Mouse (Mus musculus): ENCODE measurements at regions not wholly inside any gene's neighbourhood (a gene's known extent, or its start where the extent isn't known, plus 50 kb on each side); places are given as distances from the start of the nearest gene placed in this dataset.

GRCm38 (mm10) chr13:5211659-5212058 is 602.7 kb upstream of the Akr1e1 start:
- in situ Hi-C loops (cut with MboI; ENCODE audit: low sequenced_read_pairs): no loop called here

- in situ Hi-C loops (cut with MboI; ENCODE audit: low sequenced_read_pairs): no loop called here
Measured at GRCm38 (mm10) chr13:5229476-5229875, 620.5 kb upstream of the Akr1e1 start.

- in situ Hi-C loops (cut with MboI; ENCODE audit: low sequenced_read_pairs): no loop called here
Measured at GRCm38 (mm10) chr13:5234232-5234631, 625.3 kb upstream of the Akr1e1 start.

GRCm38 (mm10) chr13:5235391-5235790 is 625.9 kb upstream of the Klf6 start:
- in situ Hi-C loops (cut with MboI; ENCODE audit: low sequenced_read_pairs): no loop called here

GRCm38 (mm10) chr13:5240541-5240940 is 620.7 kb upstream of the Klf6 start:
- in situ Hi-C loops (cut with MboI; ENCODE audit: low sequenced_read_pairs): no loop called here

DNA sequence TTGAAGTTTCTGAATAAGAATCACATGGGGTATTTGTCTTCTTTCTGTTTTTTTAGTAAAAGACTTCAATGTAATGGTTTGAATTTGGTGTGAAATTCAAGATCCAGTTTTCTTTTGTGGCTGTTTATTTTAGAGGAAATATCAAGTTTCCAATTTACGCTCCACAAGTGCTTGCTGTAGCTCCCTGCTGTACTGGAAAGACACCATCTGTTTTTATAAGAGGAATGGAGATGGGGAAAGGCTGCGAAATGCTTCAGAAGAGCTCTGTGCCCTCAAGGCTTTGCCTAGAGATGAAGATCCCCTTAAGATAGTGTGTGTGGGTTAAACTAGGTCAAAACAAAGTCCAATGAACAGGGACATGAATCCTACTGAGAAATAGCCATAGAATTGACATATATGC is 618.5 kb upstream of the Klf6 start:
- in situ Hi-C loops (cut with MboI; ENCODE audit: low sequenced_read_pairs): no loop called here

- in situ Hi-C loops (cut with MboI; ENCODE audit: low sequenced_read_pairs): no loop called here
Measured at GRCm38 (mm10) chr13:5248671-5249391, 612.5 kb upstream of the Klf6 start.

DNA sequence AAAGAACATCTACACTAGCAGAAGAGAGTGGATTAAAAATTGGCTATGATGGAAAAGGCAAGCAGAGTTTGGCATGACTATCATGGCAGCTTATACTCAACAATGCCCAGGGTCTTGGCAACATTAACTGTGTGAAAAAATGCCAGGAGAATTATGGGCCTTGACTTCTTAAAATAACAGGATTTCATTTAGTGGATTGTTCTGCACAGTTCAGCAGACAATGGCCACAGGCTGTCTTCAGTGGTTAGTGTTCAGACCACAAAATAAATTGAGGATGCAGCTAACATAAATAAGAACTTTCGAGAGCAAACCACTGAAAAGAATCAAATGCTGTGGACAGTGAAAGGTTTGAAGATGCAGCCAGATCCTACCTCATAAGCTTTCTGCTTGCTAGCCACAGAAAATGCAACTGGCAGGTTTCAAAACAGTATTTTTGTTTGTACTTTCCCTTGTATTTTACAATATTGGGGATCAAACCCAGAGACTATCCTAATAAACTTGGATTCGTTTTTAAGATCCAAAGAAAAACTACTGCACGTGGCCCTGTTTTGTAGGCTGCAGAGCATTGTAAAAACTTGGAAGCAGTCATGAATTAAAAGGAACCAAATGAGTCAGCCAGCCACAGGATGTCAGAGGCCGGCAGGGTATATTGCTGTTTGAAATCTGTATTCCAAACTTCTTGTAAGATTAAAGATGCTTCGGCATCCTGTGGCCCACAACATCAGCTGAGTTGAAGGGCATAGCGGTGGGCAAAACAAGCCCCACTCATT is 603.2 kb upstream of the Klf6 start:
- in situ Hi-C loops (cut with MboI; ENCODE audit: low sequenced_read_pairs): no loop called here

GRCm38 (mm10) chr13:5259760-5260159 is 601.5 kb upstream of the Klf6 start:
- in situ Hi-C loops (cut with MboI; ENCODE audit: low sequenced_read_pairs): no loop called here

GRCm38 (mm10) chr13:5272506-5273192 is 588.6 kb upstream of the Klf6 start:
- in situ Hi-C loops (cut with MboI; ENCODE audit: low sequenced_read_pairs): no loop called here

GRCm38 (mm10) chr13:5276564-5276963 is 584.7 kb upstream of the Klf6 start:
- in situ Hi-C loops (cut with MboI; ENCODE audit: low sequenced_read_pairs): no loop called here

GRCm38 (mm10) chr13:5289753-5290449 is 571.4 kb upstream of the Klf6 start:
- in situ Hi-C loops (cut with MboI; ENCODE audit: low sequenced_read_pairs): no loop called here

GRCm38 (mm10) chr13:5302141-5302540 is 559.1 kb upstream of the Klf6 start:
- in situ Hi-C loops (cut with MboI; ENCODE audit: low sequenced_read_pairs): no loop called here

DNA sequence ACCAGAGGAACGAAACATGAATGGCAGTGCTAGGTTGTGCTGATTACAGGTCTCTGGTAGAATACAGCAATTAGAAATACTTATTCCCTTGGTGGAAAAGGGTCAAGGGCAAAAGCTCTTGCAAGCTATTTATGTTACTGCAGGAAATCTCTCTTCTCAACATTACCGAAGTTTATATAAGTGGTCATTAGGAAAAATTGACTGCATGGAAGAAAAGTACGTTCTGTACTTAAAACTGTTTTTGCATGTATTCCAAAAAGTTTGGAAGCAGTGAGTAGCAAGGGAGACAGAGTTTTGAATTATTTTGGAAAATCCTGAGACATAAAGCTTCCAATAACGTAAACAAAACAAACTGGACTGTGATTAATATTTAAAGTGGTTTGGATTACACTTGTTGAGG is 554.6 kb upstream of the Klf6 start:
- in situ Hi-C loops (cut with MboI; ENCODE audit: low sequenced_read_pairs): no loop called here

DNA sequence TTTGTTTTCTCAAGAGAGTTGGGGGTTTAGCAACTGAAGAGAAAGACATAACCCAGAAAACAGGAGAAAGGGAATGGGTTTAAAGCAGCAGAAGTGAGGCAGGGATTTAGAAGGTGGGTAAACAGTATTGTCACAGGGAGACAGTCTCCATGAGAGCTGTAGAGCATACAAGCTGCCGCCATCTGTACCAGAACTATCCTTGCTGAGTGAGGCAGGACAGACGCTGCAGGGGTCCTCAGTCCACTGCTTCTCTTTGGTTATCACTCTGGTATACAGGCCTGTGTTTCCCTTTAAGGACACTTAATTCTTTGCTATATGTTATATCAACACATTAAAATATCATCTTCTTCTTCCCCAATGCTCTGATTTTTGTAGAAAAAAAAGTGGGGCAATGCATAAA is 548.0 kb upstream of the Klf6 start:
- in situ Hi-C loops (cut with MboI; ENCODE audit: low sequenced_read_pairs): no loop called here

GRCm38 (mm10) chr13:5315011-5315410 is 546.3 kb upstream of the Klf6 start:
- in situ Hi-C loops (cut with MboI; ENCODE audit: low sequenced_read_pairs): no loop called here

GRCm38 (mm10) chr13:5317941-5318856 is 543.1 kb upstream of the Klf6 start:
- in situ Hi-C loops (cut with MboI; ENCODE audit: low sequenced_read_pairs): no loop called here

GRCm38 (mm10) chr13:5345712-5346111 is 515.6 kb upstream of the Klf6 start:
- in situ Hi-C loops (cut with MboI; ENCODE audit: low sequenced_read_pairs): no loop called here

- in situ Hi-C loops (cut with MboI; ENCODE audit: low sequenced_read_pairs): no loop called here
Measured at GRCm38 (mm10) chr13:5347503-5348469, 513.5 kb upstream of the Klf6 start.

Measured in CH12F3 (cell line).